Mouse (Mus musculus) heart, embryonic 14.5 days (tissue): ENCODE results near the gene Cd40. TPM values are rescaled to one million over a fixed set of nuclear protein-coding genes. Genes with fewer than 3 reads are reported as not detected.

Experiments
- ATAC-seq: fragments of 200-750 bp; cut with Nextera tagmentation; 2 replicates; pipeline ENCODE4 v1.8.0; 2017; ENCODE audit warnings: low read depth, moderate TSS enrichment; ENCODE audit not compliant: insufficient number of reproducible peaks, insufficient read depth, low FRiP score
- H3K27ac ChIP-seq, 2 experiments: fragments of 200-500 bp in 1 of 2; fragments of 300-500 bp in 1 of 2; sonication (generic) in 1 of 2; replicated peaks in 1 of 2; 2 replicates each; pipeline ENCODE4 v1.5.1; 2012 to 2014; ENCODE audit warnings: low read depth in 2 of 2, low read length in 2 of 2, control low read depth in 1 of 2, mild to moderate bottlenecking in 1 of 2, mixed read lengths in 1 of 2; ENCODE audit not compliant: control insufficient read depth in 1 of 2, insufficient read depth in 1 of 2
- H3K27me3 ChIP-seq: fragments of 300-500 bp; sonication (generic); 2 replicates; pipeline ENCODE4 v1.6.1; 2014; ENCODE audit warnings: mild to moderate bottlenecking, low read length, control low read depth; ENCODE audit not compliant: control insufficient read depth, insufficient read depth
- H3K36me3 ChIP-seq: fragments of 300-500 bp; sonication (generic); 2 replicates; pipeline ENCODE4 v1.6.1; 2014; ENCODE audit warnings: mild to moderate bottlenecking, control low read depth, low read length, mixed read lengths; ENCODE audit not compliant: control insufficient read depth, insufficient read depth
- H3K4me1 ChIP-seq, 2 experiments: fragments of 200-500 bp in 1 of 2; fragments of 300-500 bp in 1 of 2; sonication (generic) in 1 of 2; 2 replicates each; pipeline ENCODE4 v1.6.1; 2012 to 2014; ENCODE audit warnings: low read length in 2 of 2, control low read depth in 1 of 2, mixed read lengths in 1 of 2; ENCODE audit not compliant: control insufficient read depth in 2 of 2, insufficient read depth in 2 of 2
- H3K4me2 ChIP-seq: fragments of 300-500 bp; sonication (generic); 2 replicates; pipeline ENCODE4 v1.6.1; 2014; ENCODE audit warnings: mild to moderate bottlenecking, low read length
- H3K4me3 ChIP-seq, 2 experiments: fragments of 200-500 bp in 1 of 2; fragments of 300-500 bp in 1 of 2; sonication (generic) in 1 of 2; 2 replicates each; pipeline ENCODE4 v1.5.1; 2012 to 2014; ENCODE audit warnings: low read length in 2 of 2, mild to moderate bottlenecking in 2 of 2, control low read depth in 1 of 2, low read depth in 1 of 2, moderate library complexity in 1 of 2; ENCODE audit not compliant: control insufficient read depth in 1 of 2, insufficient read depth in 1 of 2
- H3K9ac ChIP-seq: fragments of 300-500 bp; sonication (generic); 2 replicates; pipeline ENCODE4 v1.6.1; 2014; ENCODE audit warnings: mild to moderate bottlenecking, low read length
- H3K9me3 ChIP-seq: fragments of 300-500 bp; sonication (generic); 2 replicates; pipeline ENCODE4 v1.6.1; 2016; ENCODE audit warnings: low read length, control low read depth; ENCODE audit not compliant: control insufficient read depth
- WGBS: fragments of 180-500 bp; shearing (Covaris S2); extraction: QIAGEN DNeasy Blood & Tissue Kit; methylation state at CpG from one replicate; pipeline ENCODE4 v1.1.7; 2014; 5-methylcytosine and 5-hydroxymethylcytosine counted together
- polyA plus RNA-seq: library from polyadenylated mRNA; unstranded; fragments of >200 nt; fragmentation: Nextera tagmentation; extraction: Ambion mirVana; gene quantifications from 2 replicates; pipeline ENCODE4 v1.2.1, GENCODE M21; 2014

Gene Cd40
- polyA plus RNA-seq, 1 experiment from 2014 or later = 5.8 TPM

- Histone ChIP-seq H3K27ac (no peak overlapping the region), H3K4me2 (no peak overlapping the region), H3K9me3 (no peaks in the 10 kb centered on the region), H3K27me3 (peaks cover 88% of the 10 kb centered on the region), H3K4me3 (no peak overlapping the region), H3K9ac (no peak overlapping the region), H3K36me3 (no peaks in the 10 kb centered on the region), H3K4me1 (peaks cover 4 to 6% of the 10 kb centered on the region in 2 experiments; a peak in 2 of 4 replicates)
- 67% methylated on average over 16 of the region's 16 CpGs for WGBS
- no peak for ATAC-seq
These were observed 50.2 kb downstream of the Cd40 start for GRCm38 (mm10) chr2:165105513-165106079.

- H3K4me3 ChIP-seq = no peak overlapping the region
- no peak for ATAC-seq
- 20% methylated on average over 18 of the region's 18 CpGs for WGBS
These were observed 51.2 kb downstream of the Cd40 start for GRCm38 (mm10) chr2:165106585-165106984.

GRCm38 (mm10) chr2:165112149-165112548 is 56.7 kb downstream of the Cd40 start:
- no peaks in the 10 kb centered on the region for H3K36me3 ChIP-seq

More at GRCm38 (mm10) chr2:165106585-165106984, 51.2 kb downstream of the Cd40 start:
- H3K27ac ChIP-seq = no peak overlapping the region
- H3K4me1 ChIP-seq = no peaks in the 10 kb centered on the region
- no peak overlapping the region for H3K9ac ChIP-seq
- H3K4me2 ChIP-seq = no peak overlapping the region
- H3K36me3 ChIP-seq = no peaks in the 10 kb centered on the region
- no peaks in the 10 kb centered on the region for H3K9me3 ChIP-seq
- peaks cover 92% of the 10 kb centered on the region for H3K27me3 ChIP-seq

GRCm38 (mm10) chr2:165113733-165114132 is 58.3 kb downstream of the Cd40 start:
- H3K36me3 ChIP-seq = no peaks in the 10 kb centered on the region
- WGBS = 20% methylated on average over 11 of the region's 11 CpGs
- H3K9ac ChIP-seq = no peak overlapping the region
- no peak overlapping the region for H3K4me3 ChIP-seq
- no peaks in the 10 kb centered on the region for H3K9me3 ChIP-seq
- no peak overlapping the region for H3K27ac ChIP-seq
- peaks cover 97% of the 10 kb centered on the region for H3K27me3 ChIP-seq
- no peak overlapping the region for H3K4me2 ChIP-seq
- no peaks in the 10 kb centered on the region; a peak in 1 of 4 replicates for H3K4me1 ChIP-seq
- ATAC-seq = no peak

More at GRCm38 (mm10) chr2:165112149-165112548, 56.7 kb downstream of the Cd40 start:
- under 1% methylated on average over 54 of the region's 54 CpGs for WGBS
- Histone ChIP-seq H3K27ac (no peak overlapping the region), H3K4me2 (peak overlapping the region; percentile 23; the same call in 1 of the 2 replicates), H3K9ac (no peak overlapping the region), H3K27me3 (peaks cover 96% of the 10 kb centered on the region), H3K4me1 (no peaks in the 10 kb centered on the region; a peak in 1 of 4 replicates), H3K4me3 (no peak overlapping the region), H3K9me3 (no peaks in the 10 kb centered on the region)
- ATAC-seq = no peak

- ATAC-seq = no peak
- Histone ChIP-seq H3K27ac (no peak overlapping the region), H3K4me3 (no peak overlapping the region), H3K36me3 (no peaks in the 10 kb centered on the region), H3K4me1 (no peaks in the 10 kb centered on the region), H3K9me3 (no peaks in the 10 kb centered on the region), H3K4me2 (no peak overlapping the region), H3K27me3 (peaks cover 63% of the 10 kb centered on the region), H3K9ac (no peak overlapping the region)
- WGBS = 78% methylated on average over 9 of the region's 9 CpGs
These were observed 65.3 kb downstream of the Cd40 start for GRCm38 (mm10) chr2:165120765-165121164.

- Histone ChIP-seq H3K4me2 (no peak overlapping the region), H3K4me1 (no peaks in the 10 kb centered on the region), H3K9ac (no peak overlapping the region), H3K9me3 (no peaks in the 10 kb centered on the region), H3K36me3 (no peaks in the 10 kb centered on the region), H3K27me3 (peaks cover 61% of the 10 kb centered on the region), H3K4me3 (no peak overlapping the region), H3K27ac (no peak overlapping the region)
- WGBS = 32% methylated on average over 10 of the region's 10 CpGs
- ATAC-seq = no peak
These were observed 65.9 kb downstream of the Cd40 start for GRCm38 (mm10) chr2:165121206-165121840.
